ENCODE assay signal across 18 mouse cellular contexts in genomic region chr19:23485940-23486600, GRCm38 (mm10). TPM values are rescaled to one million over a fixed set of nuclear protein-coding genes. Genes with fewer than 3 reads are reported as not detected.
DNase-seq lines count a peak whose midpoint lies in the region; ATAC-seq and TF ChIP-seq lines count a peak whose summit lies in the region.
"Had no signal": no experiment of that assay in that cellular context is flagged by ENCODE, and none has a peak within 500 bp of the region (broad histone marks: within the 10 kb centered on the region; RNA-seq: fewer than 3 reads in every experiment).

No protein-coding gene starts in this region.

- H3K9ac ChIP-seq in lung, embryonic 15.5 days, result no peak overlapping the region
- H3K9ac ChIP-seq: embryonic facial prominence, embryonic 12.5 days; forebrain, embryonic 15.5 days; hindbrain, embryonic 13.5 days had no signal

- no peak overlapping the region for H3K27ac ChIP-seq in kidney, adult 2 months (ENCODE audit: insufficient read depth, low read depth, low read length)
- H3K27ac ChIP-seq in lung, embryonic 15.5 days, result no peak overlapping the region
- H3K27ac ChIP-seq: embryonic facial prominence, embryonic 12.5 days; forebrain, embryonic 15.5 days; heart, embryonic 10.5 days; hindbrain, embryonic 13.5 days; hindbrain, postnatal 0 days had no signal

- H3K9me3 ChIP-seq in lung, embryonic 15.5 days, result no peaks in the 10 kb centered on the region
- H3K9me3 ChIP-seq: embryonic facial prominence, embryonic 12.5 days; forebrain, embryonic 15.5 days; heart, embryonic 10.5 days; hindbrain, embryonic 13.5 days had no signal

- no peaks in the 10 kb centered on the region for H3K4me1 ChIP-seq in kidney, adult 2 months (ENCODE audit: control insufficient read depth, insufficient read depth, low read length)
- H3K4me1 ChIP-seq in lung, embryonic 15.5 days, result peaks cover 14% of the 10 kb centered on the region
- H3K4me1 ChIP-seq: forebrain, embryonic 15.5 days; hindbrain, embryonic 13.5 days had no signal

- no peaks in the 10 kb centered on the region for H3K27me3 ChIP-seq in kidney, adult 2 months (replicated peaks; ENCODE audit: control insufficient read depth, insufficient read depth, low read length)
- H3K27me3 ChIP-seq in lung, embryonic 15.5 days, result no peaks in the 10 kb centered on the region
- H3K27me3 ChIP-seq in myocyte (ENCODE audit: control insufficient read depth, insufficient read depth, insufficient read length), result no peaks in the 10 kb centered on the region
- H3K27me3 ChIP-seq: embryonic facial prominence, embryonic 12.5 days; forebrain, embryonic 15.5 days; hindbrain, embryonic 13.5 days had no signal

- no peak overlapping the region for H3ac ChIP-seq in myocyte (ENCODE audit: control insufficient read depth, insufficient read length)

- 58% methylated on average over 7 of the region's 7 CpGs for WGBS in kidney, adult 2 months
- 51% methylated on average over 7 of the region's 7 CpGs for WGBS in lung, embryonic 15.5 days

- no peaks in the 10 kb centered on the region for H3K36me3 ChIP-seq in kidney, adult 2 months (ENCODE audit: control insufficient read depth, insufficient read depth, low read length)
- no peaks in the 10 kb centered on the region for H3K36me3 ChIP-seq in lung, embryonic 15.5 days
- no peaks in the 10 kb centered on the region for H3K36me3 ChIP-seq in myocyte (ENCODE audit: control insufficient read depth, insufficient read depth)
- H3K36me3 ChIP-seq: embryonic facial prominence, embryonic 12.5 days; forebrain, embryonic 15.5 days; heart, embryonic 10.5 days; hindbrain, embryonic 13.5 days had no signal

- H3K4me2 ChIP-seq in lung, embryonic 15.5 days, result no peak overlapping the region
- peak overlapping the region; percentile 15 for H3K4me2 ChIP-seq in myocyte (ENCODE audit: low read depth)
- H3K4me2 ChIP-seq: embryonic facial prominence, embryonic 12.5 days; forebrain, embryonic 15.5 days; hindbrain, embryonic 13.5 days had no signal

- H3K79me2 ChIP-seq in myocyte (ENCODE audit: control insufficient read depth, insufficient read depth), result no peaks in the 10 kb centered on the region

- no peak overlapping the region for H3K4me3 ChIP-seq in kidney, adult 2 months (ENCODE audit: insufficient read depth, low read depth, low read length)
- no peak overlapping the region for H3K4me3 ChIP-seq in lung, embryonic 15.5 days
- H3K4me3 ChIP-seq in myocyte, result no peak overlapping the region
- H3K4me3 ChIP-seq: embryonic facial prominence, embryonic 12.5 days; forebrain, embryonic 15.5 days; heart, embryonic 10.5 days; hindbrain, embryonic 13.5 days had no signal

- TF ChIP-seq POLR2A in kidney, adult 2 months (IDR thresholded peaks at IDR 0.05; ENCODE audit: low read depth, low read length), result no peak
- no peak for TF ChIP-seq POLR2A in myocyte (IDR thresholded peaks at IDR 0.05; ENCODE audit: insufficient read length, low read depth)

- TF ChIP-seq CTCF in kidney, adult 2 months (conservative IDR thresholded peaks at IDR 0.05; ENCODE audit: insufficient read depth, insufficient read length, low read depth, low read length), result no peak

- peak; percentile 14 for DNase-seq in kidney, adult 2 months
- no peak for DNase-seq in kidney, adult 18-20 months
- no peak for DNase-seq in lung, adult 18-20 months
- DNase-seq in thymus, postnatal 36 days, result no peak
- DNase-seq: adrenal gland, postnatal 14 days; cerebellum, adult 11-12 months; cerebellum, adult 9-10 months; cerebellum, postnatal 25 days; gastrocnemius, postnatal 10 days; heart, postnatal 10 days had no signal

- peak; percentile 48; the same call in 1 of the 2 replicates for ATAC-seq in lung, embryonic 15.5 days (ENCODE audit: borderline replicate concordance, extremely low read depth, low FRiP score, low TSS enrichment)
- ATAC-seq in granulocyte monocyte progenitor cell, adult 5-6 weeks (replicated peaks; ENCODE audit: poor library complexity, severe bottlenecking), result peak; percentile 53
- ATAC-seq: forebrain, embryonic 15.5 days; hindbrain, postnatal 0 days had no signal

TF ChIP-seq in myocyte, 11 proteins besides CTCF, POLR2A, EP300 and RAD21:
- TF ChIP-seq MYOG (IDR thresholded peaks at IDR 0.05; ENCODE audit: control insufficient read depth in 1 of 3, insufficient read depth in 1 of 3, insufficient read length in 2 of 3, low read depth in 2 of 3), result no peak
- TF ChIP-seq MYOD1 (IDR thresholded peaks at IDR 0.05; ENCODE audit: control insufficient read depth in 1 of 3, insufficient read length in 2 of 3, low read depth in 2 of 3), result no peak
- TF ChIP-seq SRF (IDR thresholded peaks at IDR 0.05; ENCODE audit: control insufficient read depth, insufficient read length, low read depth), result no peak
- no peak for TF ChIP-seq TCF3 (IDR thresholded peaks at IDR 0.05; ENCODE audit: insufficient read length, low read depth)
- TF ChIP-seq REST (IDR thresholded peaks at IDR 0.05; ENCODE audit: insufficient read depth, insufficient read length), result no peak
- no peak for TF ChIP-seq MAX (IDR thresholded peaks at IDR 0.05; ENCODE audit: low read depth)

RNA-seq across cellular contexts. Expression of gene Mamdc2, which starts 37.8 kb away (rescaled TPM):
- 0.95 and 1.0 TPM in 2 replicates for polyA plus RNA-seq in kidney, adult 2 months (2012; rRNA removed)
- polyA plus RNA-seq in lung, embryonic 15.5 days (2015; fragmentation: Nextera tagmentation; extraction: Ambion mirVana), result 4.9 and 5.1 TPM in 2 replicates
- total RNA-seq in granulocyte monocyte progenitor cell, adult 5-6 weeks (2014; fragmentation: Nextera tagmentation), result not detected in 2 replicates
- 0.04 TPM in 1 of 2 replicates, not detected in the other for total RNA-seq in granulocyte monocyte progenitor cell, adult 5-6 weeks (2017)
- 13.4 TPM for polyA plus RNA-seq in myocyte (2012; fragmentation: generic; extraction: Trizol)
